Mouse (Mus musculus): ENCODE data around the gene Slc25a10. TPM values are rescaled to one million over a fixed set of nuclear protein-coding genes. Genes with fewer than 3 reads are reported as not detected.

Gene Slc25a10
- total RNA-seq, 1 experiment: 35.0 TPM

DNA sequence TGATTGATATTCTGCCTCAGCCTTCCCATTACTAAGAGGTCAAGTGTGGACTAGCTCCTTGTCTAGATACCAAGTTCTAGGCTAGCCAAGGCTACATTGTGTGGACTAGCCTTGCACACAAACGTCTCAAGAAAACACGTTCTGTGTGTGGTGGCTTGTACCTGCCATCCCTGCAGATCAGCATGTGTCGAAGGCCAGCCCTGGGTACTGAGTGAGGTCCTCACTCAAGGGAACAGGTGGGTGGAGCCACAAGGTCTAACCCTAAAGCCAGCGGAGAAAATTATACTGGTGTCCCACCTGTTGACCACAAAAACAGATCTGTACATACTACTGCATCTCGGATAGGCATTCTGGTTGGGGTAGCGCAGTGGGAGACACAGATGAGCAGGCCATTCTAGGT lies 8.3 kb downstream of the Slc25a10 start:
- in situ Hi-C loops (cut with MboI; ENCODE audit: low sequenced_read_pairs in 2 of 2, unreplicated experiment in 2 of 2): no loop called here
- no peak for DNase-seq (ENCODE audit: low read depth, low spot score)
- H3K27ac ChIP-seq (ENCODE audit: insufficient read depth, low read depth, low read length, poor library complexity, severe bottlenecking): no peak overlapping the region

DNA sequence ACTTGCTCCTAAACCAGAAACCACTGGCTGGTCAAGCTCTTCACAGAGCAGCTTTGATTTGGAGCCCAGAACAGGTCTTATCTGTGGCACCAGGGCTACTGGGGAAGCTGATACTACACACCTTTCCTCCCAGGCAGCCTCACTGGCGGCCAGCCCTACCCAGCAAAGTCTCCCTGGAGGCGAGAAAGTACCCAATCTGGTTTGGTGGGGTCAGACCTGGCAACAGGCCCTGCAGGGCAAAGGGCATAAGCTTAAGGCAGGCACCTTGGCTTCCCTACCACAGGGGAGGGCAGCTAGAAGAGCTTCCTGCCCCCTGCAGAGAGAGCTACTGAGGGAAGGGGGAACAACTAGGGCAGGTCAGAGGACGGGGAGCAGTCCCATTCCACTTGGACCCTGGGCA lies 8.7 kb downstream of the Slc25a10 start:
- H3K4me3 ChIP-seq (ENCODE audit: insufficient read depth in 1 of 2, low read depth in 1 of 2, low read length in 2 of 2, poor library complexity in 1 of 2, severe bottlenecking in 1 of 2): no peak overlapping the region
- peaks cover 0 to 2% of the 10 kb centered on the region in 2 experiments; a peak in 1 of 4 replicates for H3K4me1 ChIP-seq (ENCODE audit: control insufficient read depth in 2 of 2, insufficient read depth in 2 of 2, low read length in 2 of 2, poor library complexity in 1 of 2)
- H3K27ac ChIP-seq (ENCODE audit: insufficient read depth, low read depth, low read length, poor library complexity, severe bottlenecking): no peak overlapping the region

More for the DNA sequence above, 8.3 kb downstream of the Slc25a10 start:
- no peaks in the 10 kb centered on the region for H3K9me3 ChIP-seq (ENCODE audit: control insufficient read depth, insufficient read depth, low read depth, low read length)
- TF ChIP-seq CHD2 (IDR thresholded peaks at IDR 0.05; ENCODE audit: low read depth, low read length) (no peak), MAFK (IDR thresholded peaks at IDR 0.05; ENCODE audit: insufficient read depth, low read depth, low read length) (no peak), ZNF384 (IDR thresholded peaks at IDR 0.05; ENCODE audit: low read depth, low read length) (no peak), HCFC1 (IDR thresholded peaks at IDR 0.05; ENCODE audit: borderline replicate concordance, insufficient read depth, low read length) (no peak), ZC3H11A (IDR thresholded peaks at IDR 0.05; ENCODE audit: borderline replicate concordance, low read depth, low read length) (no peak)
- H3K4me1 ChIP-seq (ENCODE audit: control insufficient read depth in 2 of 2, insufficient read depth in 2 of 2, low read length in 2 of 2, poor library complexity in 1 of 2): peaks cover 0 to 2% of the 10 kb centered on the region in 2 experiments; a peak in 1 of 4 replicates
- H3K4me3 ChIP-seq (ENCODE audit: insufficient read depth in 1 of 2, low read depth in 1 of 2, low read length in 2 of 2, poor library complexity in 1 of 2, severe bottlenecking in 1 of 2): no peak overlapping the region
- peaks cover 29% of the 10 kb centered on the region for H3K36me3 ChIP-seq (ENCODE audit: control insufficient read depth, insufficient read depth, low read length, poor library complexity, severe bottlenecking)
- no peak overlapping the region for H3K9ac ChIP-seq (ENCODE audit: insufficient read depth, low read depth, low read length, poor library complexity, severe bottlenecking)

DNA sequence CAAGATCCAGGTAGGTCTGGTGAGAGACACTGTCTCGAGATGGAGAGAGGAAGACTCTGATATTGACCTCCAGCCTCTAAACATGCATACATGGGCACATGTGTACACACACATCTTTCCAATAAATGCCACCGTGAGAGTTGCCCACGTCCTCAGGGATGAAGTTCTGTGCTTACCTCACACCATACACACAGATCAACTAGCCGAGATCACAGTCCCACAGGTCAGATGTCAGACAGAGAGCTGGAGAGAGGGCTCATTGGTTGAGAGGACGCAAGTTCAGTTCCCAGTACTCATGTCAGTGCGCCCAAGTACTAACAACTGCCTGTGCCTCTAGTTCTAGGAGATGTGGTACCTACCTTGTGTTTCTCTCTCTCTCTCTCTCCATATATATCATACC lies 9.4 kb downstream of the Slc25a10 start:
- Histone ChIP-seq H3K9me3 (ENCODE audit: control insufficient read depth, insufficient read depth, low read depth, low read length) (no peaks in the 10 kb centered on the region), H3K36me3 (ENCODE audit: control insufficient read depth, insufficient read depth, low read length, poor library complexity, severe bottlenecking) (peaks cover 19% of the 10 kb centered on the region), H3K4me3 (ENCODE audit: insufficient read depth in 1 of 2, low read depth in 1 of 2, low read length in 2 of 2, poor library complexity in 1 of 2, severe bottlenecking in 1 of 2) (no peak overlapping the region), H3K9ac (ENCODE audit: insufficient read depth, low read depth, low read length, poor library complexity, severe bottlenecking) (no peak overlapping the region), H3K4me1 (ENCODE audit: control insufficient read depth in 2 of 2, insufficient read depth in 2 of 2, low read length in 2 of 2, poor library complexity in 1 of 2) (peaks cover 0 to 2% of the 10 kb centered on the region in 2 experiments; a peak in 1 of 4 replicates), H3K27ac (ENCODE audit: insufficient read depth, low read depth, low read length, poor library complexity, severe bottlenecking) (no peak overlapping the region)
- TF ChIP-seq CHD2 (IDR thresholded peaks at IDR 0.05; ENCODE audit: low read depth, low read length) (no peak), MAFK (IDR thresholded peaks at IDR 0.05; ENCODE audit: insufficient read depth, low read depth, low read length) (no peak), ZNF384 (IDR thresholded peaks at IDR 0.05; ENCODE audit: low read depth, low read length) (no peak), ZC3H11A (IDR thresholded peaks at IDR 0.05; ENCODE audit: borderline replicate concordance, low read depth, low read length) (no peak), HCFC1 (IDR thresholded peaks at IDR 0.05; ENCODE audit: borderline replicate concordance, insufficient read depth, low read length) (no peak)
- in situ Hi-C loops (cut with MboI; ENCODE audit: low sequenced_read_pairs in 2 of 2, unreplicated experiment in 2 of 2): no loop called here
- DNase-seq (ENCODE audit: low read depth, low spot score): no peak

More for the DNA sequence above, 8.7 kb downstream of the Slc25a10 start:
- H3K9ac ChIP-seq (ENCODE audit: insufficient read depth, low read depth, low read length, poor library complexity, severe bottlenecking): no peak overlapping the region
- in situ Hi-C loops (cut with MboI; ENCODE audit: low sequenced_read_pairs in 2 of 2, unreplicated experiment in 2 of 2): no loop called here
- TF ChIP-seq ZNF384 (IDR thresholded peaks at IDR 0.05; ENCODE audit: low read depth, low read length) (no peak), CHD2 (IDR thresholded peaks at IDR 0.05; ENCODE audit: low read depth, low read length) (no peak), ZC3H11A (IDR thresholded peaks at IDR 0.05; ENCODE audit: borderline replicate concordance, low read depth, low read length) (no peak), HCFC1 (IDR thresholded peaks at IDR 0.05; ENCODE audit: borderline replicate concordance, insufficient read depth, low read length) (no peak)
- no peaks in the 10 kb centered on the region for H3K9me3 ChIP-seq (ENCODE audit: control insufficient read depth, insufficient read depth, low read depth, low read length)
- peaks cover 24% of the 10 kb centered on the region for H3K36me3 ChIP-seq (ENCODE audit: control insufficient read depth, insufficient read depth, low read length, poor library complexity, severe bottlenecking)
- DNase-seq (ENCODE audit: low read depth, low spot score): no peak

DNA sequence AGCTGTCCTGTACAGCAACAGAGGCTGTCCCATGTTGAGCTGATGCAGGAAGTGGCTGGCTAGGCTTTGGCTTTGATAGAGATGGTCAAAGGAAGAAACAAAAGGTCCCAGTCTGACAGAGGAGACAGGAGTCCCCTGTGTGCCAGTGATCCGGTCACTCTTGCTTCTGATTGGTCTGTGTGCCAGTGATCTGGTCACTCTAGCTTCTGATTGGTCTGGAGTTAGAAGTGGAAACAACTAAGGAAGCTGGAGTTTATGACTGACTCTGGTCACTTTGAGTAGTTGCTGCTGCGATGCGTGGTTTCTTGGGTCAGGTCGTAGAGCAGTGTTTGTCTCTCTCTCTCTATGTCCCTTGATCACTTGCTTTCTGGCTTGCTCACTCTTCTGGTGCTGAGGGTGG lies 10.1 kb downstream of the Slc25a10 start:
- Histone ChIP-seq H3K9ac (ENCODE audit: insufficient read depth, low read depth, low read length, poor library complexity, severe bottlenecking) (no peak overlapping the region), H3K9me3 (ENCODE audit: control insufficient read depth, insufficient read depth, low read depth, low read length) (no peaks in the 10 kb centered on the region), H3K27ac (ENCODE audit: insufficient read depth, low read depth, low read length, poor library complexity, severe bottlenecking) (no peak overlapping the region), H3K4me1 (ENCODE audit: control insufficient read depth in 2 of 2, insufficient read depth in 2 of 2, low read length in 2 of 2, poor library complexity in 1 of 2) (peaks cover 0 to 2% of the 10 kb centered on the region in 2 experiments; a peak in 1 of 4 replicates), H3K4me3 (ENCODE audit: insufficient read depth in 1 of 2, low read depth in 1 of 2, low read length in 2 of 2, poor library complexity in 1 of 2, severe bottlenecking in 1 of 2) (no peak overlapping the region), H3K36me3 (ENCODE audit: control insufficient read depth, insufficient read depth, low read length, poor library complexity, severe bottlenecking) (peaks cover 15% of the 10 kb centered on the region)
- in situ Hi-C loops (cut with MboI; ENCODE audit: low sequenced_read_pairs in 2 of 2, unreplicated experiment in 2 of 2): no loop called here
- no peak for DNase-seq (ENCODE audit: low read depth, low spot score)
- no peak for TF ChIP-seq MAFK (IDR thresholded peaks at IDR 0.05; ENCODE audit: insufficient read depth, low read depth, low read length)
- no peak for TF ChIP-seq ZNF384 (IDR thresholded peaks at IDR 0.05; ENCODE audit: low read depth, low read length)
- no peak for TF ChIP-seq HCFC1 (IDR thresholded peaks at IDR 0.05; ENCODE audit: borderline replicate concordance, insufficient read depth, low read length)

DNA sequence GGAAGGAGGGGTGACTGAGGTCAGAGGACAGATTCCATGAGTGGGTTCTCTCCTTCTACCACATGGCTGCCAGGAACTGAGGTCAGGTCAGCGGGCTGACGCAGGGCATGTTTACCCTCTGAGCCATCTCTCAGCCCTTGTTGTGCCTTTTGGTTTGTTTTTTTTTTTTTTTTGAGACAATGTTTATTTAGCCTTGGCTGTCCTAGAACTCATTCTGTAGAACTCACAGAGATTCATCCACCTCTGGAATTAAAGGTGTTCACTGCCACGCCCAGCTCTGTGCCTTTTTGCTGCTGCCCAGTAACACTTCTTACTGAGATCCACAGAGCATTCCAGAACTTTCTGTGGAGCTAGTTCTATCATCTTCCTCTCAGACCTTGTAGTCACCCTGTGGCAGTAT lies 14.0 kb downstream of the Slc25a10 start:
- Histone ChIP-seq H3K4me1 (ENCODE audit: control insufficient read depth in 2 of 2, insufficient read depth in 2 of 2, low read length in 2 of 2, poor library complexity in 1 of 2) (peaks cover 0 to 2% of the 10 kb centered on the region in 2 experiments; a peak in 1 of 4 replicates), H3K9ac (ENCODE audit: insufficient read depth, low read depth, low read length, poor library complexity, severe bottlenecking) (no peak overlapping the region), H3K27ac (ENCODE audit: insufficient read depth, low read depth, low read length, poor library complexity, severe bottlenecking) (no peak overlapping the region), H3K36me3 (ENCODE audit: control insufficient read depth, insufficient read depth, low read length, poor library complexity, severe bottlenecking) (no peaks in the 10 kb centered on the region), H3K9me3 (ENCODE audit: control insufficient read depth, insufficient read depth, low read depth, low read length) (no peaks in the 10 kb centered on the region), H3K4me3 (ENCODE audit: insufficient read depth in 1 of 2, low read depth in 1 of 2, low read length in 2 of 2, poor library complexity in 1 of 2, severe bottlenecking in 1 of 2) (no peak overlapping the region)
- TF ChIP-seq HCFC1 (IDR thresholded peaks at IDR 0.05; ENCODE audit: borderline replicate concordance, insufficient read depth, low read length) (no peak), MAFK (IDR thresholded peaks at IDR 0.05; ENCODE audit: insufficient read depth, low read depth, low read length) (no peak), ZNF384 (IDR thresholded peaks at IDR 0.05; ENCODE audit: low read depth, low read length) (no peak), ZC3H11A (IDR thresholded peaks at IDR 0.05; ENCODE audit: borderline replicate concordance, low read depth, low read length) (no peak), CHD2 (IDR thresholded peaks at IDR 0.05; ENCODE audit: low read depth, low read length) (no peak)
- in situ Hi-C loops (cut with MboI; ENCODE audit: low sequenced_read_pairs in 2 of 2, unreplicated experiment in 2 of 2): no loop called here
- DNase-seq (ENCODE audit: low read depth, low spot score): no peak

All from ES-E14 (cell line).